Mouse (Mus musculus) bone marrow macrophage, adult 2 months (primary cell): ENCODE measurements around the gene Gm9817.

ENCODE experiments used
- CTCF ChIP-seq: IDR thresholded peaks from 2 replicates; pipeline ENCODE4 v1.5.1; 2012; ENCODE audit warnings: low read depth, mild to moderate bottlenecking, low read length, moderate library complexity
- POLR2A ChIP-seq: IDR thresholded peaks from 2 replicates; pipeline ENCODE4 v1.6.1; 2012; ENCODE audit warnings: mild to moderate bottlenecking, low read depth, low read length, borderline replicate concordance

DNA sequence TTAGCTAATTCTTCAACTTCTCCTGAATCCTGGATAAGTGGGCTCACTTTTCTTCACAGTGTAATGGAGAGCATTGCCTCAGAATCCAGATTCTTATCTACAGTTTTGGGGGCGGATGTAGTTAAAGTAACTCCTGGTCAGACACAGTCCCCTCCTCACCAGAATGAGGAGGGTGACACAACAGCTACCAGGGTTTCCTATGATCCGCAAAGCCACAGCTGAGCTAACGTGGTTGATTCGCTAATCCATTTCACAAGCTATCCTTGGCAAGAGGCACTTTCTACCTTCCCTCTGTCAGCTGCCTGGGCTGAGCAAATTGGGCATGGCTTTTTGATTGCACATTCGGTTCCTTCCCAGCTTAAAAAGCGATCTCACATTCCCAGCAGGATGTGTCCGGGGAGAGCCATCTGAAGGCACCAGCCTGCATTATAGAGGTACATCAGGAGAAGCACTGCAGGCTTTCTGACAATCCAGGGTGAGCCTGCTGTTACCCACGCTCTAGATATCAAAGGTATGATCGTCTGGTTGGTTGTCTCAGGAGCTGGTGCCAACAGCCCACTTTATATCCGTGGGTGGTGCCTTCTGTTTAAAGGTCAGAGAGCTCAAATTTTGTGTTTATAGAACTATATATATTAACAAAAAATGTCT lies 21.2 kb downstream of the Gm9817 start:
- TF ChIP-seq POLR2A (no peak), CTCF (no peak)
